Mouse (Mus musculus): ENCODE measurements around the gene Sp2.
A peak's percentile ranks its signal among the peaks of the same experiment; 100 is the strongest.

Sp2 gene

GRCm38 (mm10) chr11:96995836-96996772, 13.3 kb upstream of the Sp2 start:
- DNase-seq (ENCODE audit: low read depth) = no peak

GRCm38 (mm10) chr11:96995031-96995430, 12.3 kb upstream of the Sp2 start:
- DNase-seq (ENCODE audit: low read depth) = no peak

DNA sequence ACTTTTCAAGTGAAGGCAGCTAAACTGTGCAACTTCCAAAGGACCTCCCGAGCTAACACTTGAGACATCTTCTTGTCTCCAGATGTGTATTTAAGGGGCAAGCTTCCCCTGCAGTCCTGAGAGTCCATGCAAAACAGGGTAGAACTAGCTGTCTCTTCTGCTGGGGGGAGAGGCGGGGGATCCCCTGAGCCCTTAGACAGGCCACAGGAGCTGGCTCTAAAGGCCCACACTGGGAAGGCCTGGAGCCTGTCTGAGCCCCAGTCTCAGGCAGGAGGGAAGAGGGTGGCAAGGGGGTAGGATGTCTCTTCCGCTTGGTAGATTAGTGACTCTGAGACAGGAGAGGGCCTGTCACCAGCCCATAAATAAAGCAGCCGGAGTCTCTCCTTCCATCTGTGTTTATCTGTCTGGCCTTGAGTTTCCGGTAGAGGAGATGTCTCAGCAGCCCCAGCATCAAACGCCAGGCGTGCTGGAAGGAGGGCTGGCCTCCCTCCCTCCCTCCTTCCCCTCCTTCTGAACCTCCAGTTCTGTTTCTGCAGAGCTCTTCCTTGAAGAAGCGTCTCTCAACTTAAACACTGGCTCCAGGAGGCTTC, 10.1 kb upstream of the Sp2 start:
- DNase-seq (ENCODE audit: low read depth) = no peak

GRCm38 (mm10) chr11:96991501-96991900, 8.7 kb upstream of the Sp2 start:
- DNase-seq (ENCODE audit: low read depth) = no peak

- DNase-seq (ENCODE audit: low read depth) = no peak
These were observed 5.3 kb upstream of the Sp2 start for GRCm38 (mm10) chr11:96987873-96988655.

DNA sequence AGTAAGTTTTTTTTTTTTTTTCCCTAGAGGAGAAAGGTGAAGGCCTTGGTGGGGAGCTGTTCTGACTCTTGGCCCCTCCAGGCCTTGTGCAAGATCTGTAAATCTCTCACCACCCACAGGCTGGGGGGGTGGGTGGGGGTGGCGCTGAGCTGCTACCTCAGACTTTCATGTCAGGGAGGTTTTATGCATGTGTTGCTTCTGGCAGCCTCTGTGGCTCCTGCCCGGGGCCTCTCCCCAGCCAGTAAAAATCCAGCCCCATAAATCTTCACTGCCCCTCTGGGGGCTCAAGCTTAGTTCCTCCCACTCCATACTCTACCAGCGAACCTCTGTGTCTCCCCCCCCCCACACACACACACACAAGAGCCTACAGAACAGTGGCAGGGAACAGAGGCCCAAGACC, 3.7 kb upstream of the Sp2 start:
- DNase-seq (ENCODE audit: low read depth) = no peak

- DNase-seq (ENCODE audit: low read depth) = no peak
These were observed 2.1 kb upstream of the Sp2 start for GRCm38 (mm10) chr11:96984903-96985302.

DNA sequence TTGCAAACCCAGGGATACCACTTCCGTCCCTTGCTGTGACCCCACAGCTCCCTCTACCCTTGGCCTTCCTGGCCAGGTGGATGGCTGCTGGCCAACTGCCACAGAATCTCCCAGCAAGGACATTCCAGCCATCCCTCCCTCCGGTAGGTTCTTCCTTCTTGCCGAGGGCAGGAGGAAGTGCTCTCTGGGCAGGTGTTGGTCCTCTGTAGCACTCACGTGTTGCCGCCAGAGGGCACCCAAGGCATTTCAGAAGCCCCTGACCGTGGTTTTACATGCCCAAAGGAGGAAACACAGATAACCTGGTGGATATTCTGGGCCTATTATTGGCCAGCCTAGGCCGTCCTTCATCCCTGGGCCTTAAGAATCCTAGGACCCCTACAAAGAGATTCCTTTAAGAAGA, 404 bp downstream of the Sp2 start:
- no peak for DNase-seq (ENCODE audit: low read depth)

DNA sequence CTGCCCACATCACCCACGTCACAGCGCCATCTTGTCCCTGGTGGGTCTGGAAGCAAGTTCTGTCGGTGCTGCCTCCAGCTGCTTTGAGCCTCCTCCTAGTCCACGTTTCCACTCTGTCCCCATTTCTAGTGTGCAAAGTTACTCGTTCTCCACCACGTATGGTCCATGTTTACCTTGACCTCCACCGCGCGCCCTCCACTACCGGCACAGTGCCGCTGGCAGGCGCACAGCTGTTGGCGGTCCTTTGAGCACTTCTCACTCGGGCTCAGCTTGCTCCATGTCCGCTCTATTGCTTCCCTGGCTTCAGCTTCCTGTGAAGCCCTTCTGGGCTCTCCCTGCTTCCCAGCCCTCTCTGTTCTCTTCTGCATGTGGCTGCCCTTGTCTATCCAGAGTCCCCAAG, 1.3 kb downstream of the Sp2 start:
- DNase-seq (ENCODE audit: low read depth) = no peak

DNA sequence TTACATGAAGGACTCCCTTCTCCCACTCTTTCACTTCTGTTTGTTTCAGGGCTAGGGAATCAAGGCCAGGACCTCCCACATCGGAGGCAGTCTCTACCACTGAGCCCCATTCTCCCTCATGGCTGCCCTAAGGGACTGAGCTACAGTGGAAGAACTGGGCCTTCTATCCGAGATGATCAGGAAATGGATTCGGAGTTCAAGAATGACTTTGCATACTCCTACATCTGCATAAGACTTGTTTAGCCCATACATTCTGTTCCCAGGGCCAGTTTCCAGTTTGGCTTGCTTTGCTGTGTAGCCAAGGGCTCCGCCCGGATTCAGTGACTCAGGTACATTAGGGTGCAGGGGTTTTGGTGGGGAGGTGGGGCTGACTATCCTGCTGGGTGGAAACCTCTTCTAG, 2.7 kb downstream of the Sp2 start:
- DNase-seq (ENCODE audit: low read depth) = no peak

DNA sequence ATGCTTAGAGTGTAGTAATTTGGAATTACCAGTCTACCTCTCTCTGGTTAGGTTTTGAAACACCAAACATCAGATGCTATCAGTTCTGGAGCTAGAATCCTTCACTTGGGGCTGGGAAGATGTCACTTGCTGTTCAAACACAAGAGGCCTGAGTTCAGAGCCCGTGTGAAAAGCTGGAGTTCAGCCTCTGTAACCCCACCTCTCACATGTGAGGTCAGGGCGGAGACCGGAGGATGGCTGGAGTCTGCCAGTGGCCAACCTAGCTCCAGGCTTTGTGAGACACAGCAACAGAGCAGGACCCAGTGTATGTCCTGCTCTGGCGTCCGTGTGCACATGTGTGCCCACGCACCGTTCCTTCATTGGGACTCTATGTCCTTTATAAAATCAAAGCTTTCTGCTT, 3.4 kb downstream of the Sp2 start:
- no peak for DNase-seq (ENCODE audit: low read depth)

GRCm38 (mm10) chr11:96978401-96979246, 4.1 kb downstream of the Sp2 start:
- no peak for DNase-seq (ENCODE audit: low read depth)

DNA sequence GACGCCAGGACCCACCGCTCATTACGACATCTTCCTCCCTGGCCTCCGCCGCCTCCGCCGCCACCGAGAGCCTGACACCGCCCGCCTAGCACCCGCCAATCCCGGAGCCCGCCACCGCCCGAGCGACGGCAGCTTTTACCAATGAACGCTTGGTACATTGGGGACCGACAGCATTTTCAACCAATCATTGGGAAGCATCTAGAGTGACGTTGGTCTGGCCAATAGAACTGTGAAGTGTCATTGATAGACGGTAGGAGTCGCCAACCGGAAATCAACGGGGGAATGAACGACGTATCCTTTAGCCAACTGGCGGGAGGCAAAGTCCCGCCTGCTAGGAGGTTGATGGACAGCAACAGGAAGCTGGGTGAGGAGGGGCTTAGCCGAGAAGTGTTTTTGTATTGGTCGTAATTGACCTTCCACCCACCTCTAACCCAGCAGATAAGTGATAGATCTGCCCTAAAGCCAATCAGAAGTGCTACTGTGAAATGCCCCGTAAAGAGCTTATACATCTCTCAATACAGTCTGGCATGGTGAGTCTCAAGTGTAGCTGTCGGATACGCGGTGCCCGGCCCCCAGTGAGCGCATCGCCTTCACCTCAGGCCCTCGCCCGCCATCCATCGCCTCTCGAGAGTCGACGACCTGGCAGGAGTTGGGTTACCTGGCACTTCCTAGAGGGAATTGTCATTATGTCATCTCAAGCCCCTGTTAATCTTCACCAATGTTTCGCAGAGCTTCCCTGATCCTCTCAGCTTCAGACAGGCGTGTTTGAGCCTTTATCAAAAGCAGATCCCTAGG, 5.0 kb downstream of the Sp2 start:
- DNase-seq (ENCODE audit: low read depth) = peak; percentile 99

DNA sequence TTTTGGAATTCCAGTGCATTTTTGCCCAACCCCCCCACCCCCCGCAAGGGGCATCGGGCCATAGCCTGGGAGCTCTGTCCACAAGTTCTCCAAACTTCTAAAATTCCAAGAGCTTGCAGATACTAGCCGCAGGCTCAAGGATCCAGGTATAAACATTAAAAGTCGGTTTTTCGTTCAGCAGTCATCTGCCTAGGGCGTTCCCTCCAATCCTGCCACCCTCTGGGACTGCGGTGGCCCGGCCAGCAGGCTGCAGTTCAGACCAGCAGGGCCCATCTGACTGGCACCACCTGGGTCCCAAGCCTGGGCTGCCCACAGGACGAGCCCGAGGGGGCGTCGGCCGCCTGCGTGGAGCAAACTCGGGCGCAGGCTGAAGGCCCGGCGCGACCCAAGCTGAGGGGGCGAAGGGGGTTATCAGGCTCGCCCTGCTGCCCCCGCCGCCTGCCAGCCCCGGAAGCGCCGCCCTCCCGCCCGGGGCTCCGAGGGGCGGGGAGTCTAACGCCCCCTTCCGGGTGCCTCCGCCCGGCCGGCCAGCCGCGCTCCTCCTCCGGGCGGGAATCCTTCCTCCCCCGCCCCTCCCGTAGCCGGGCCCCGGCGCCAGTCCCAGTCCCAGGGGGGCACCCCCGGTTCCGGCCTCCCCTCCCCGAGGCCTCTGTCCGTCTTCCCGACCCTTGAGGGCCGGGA, 5.7 kb downstream of the Sp2 start:
- DNase-seq (ENCODE audit: low read depth) = peak; percentile 70

- DNase-seq (ENCODE audit: low read depth) = no peak
These were observed 6.4 kb downstream of the Sp2 start for GRCm38 (mm10) chr11:96976379-96976687.

GRCm38 (mm10) chr11:96975511-96976378, 7.0 kb downstream of the Sp2 start:
- DNase-seq (ENCODE audit: low read depth) = no peak

GRCm38 (mm10) chr11:96974813-96975212, 7.9 kb downstream of the Sp2 start:
- no peak for DNase-seq (ENCODE audit: low read depth)

DNA sequence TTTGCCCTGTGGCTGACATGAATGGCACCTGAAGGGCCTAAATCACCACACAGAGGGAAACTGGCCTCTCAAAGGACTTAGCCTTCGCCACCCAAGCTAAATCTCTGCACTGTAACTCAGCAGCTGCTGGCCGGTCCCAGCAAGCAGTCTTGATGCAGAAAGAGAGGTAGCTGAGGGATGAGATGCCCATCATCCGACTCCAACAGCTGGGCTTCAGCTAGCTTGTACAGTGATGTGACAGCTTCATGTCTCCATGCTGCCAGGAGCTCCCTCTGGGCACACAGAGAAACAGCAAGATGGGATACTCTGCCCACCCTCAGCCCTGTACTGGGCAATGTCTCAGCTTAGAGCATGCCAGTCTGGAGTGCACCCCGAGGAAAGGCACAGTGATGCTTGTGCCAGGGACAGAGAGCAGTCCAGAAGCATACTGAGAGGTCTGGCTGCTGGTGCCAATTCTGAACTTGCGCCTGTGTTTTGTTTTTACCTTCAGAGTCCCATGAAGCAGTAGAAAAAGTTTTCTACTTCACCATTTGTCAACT, 9.3 kb downstream of the Sp2 start:
- no peak for DNase-seq (ENCODE audit: low read depth)

DNA sequence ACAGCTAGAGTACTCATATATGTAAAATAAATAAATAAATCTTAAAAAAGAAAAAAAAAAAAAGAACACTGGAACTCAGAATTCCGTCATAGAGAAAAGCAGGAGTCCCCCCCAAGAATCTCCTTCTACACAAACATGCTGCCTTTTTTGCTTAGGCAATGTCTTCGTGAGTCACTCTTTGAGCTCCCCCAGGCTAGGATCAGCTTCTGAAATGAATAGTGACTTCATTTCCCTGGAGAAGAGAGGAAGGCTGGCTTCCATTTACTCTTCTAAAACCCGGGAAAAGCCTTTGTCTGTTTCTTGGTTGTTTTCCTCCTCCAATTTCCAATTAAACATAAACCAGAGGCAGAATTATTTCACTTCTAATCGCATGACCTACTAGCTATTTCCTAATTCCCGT, 9.9 kb downstream of the Sp2 start:
- no peak for DNase-seq (ENCODE audit: low read depth)

Measured in c-Kit-positive CD71-positive TER-119-negative erythroid progenitor cells, embryonic 14.5 days (primary cell).